Mouse (Mus musculus) olfactory bulb, adult 2 months (tissue): Measurements from ENCODE around the gene Parp9.

Experiments
- CTCF ChIP-seq: fragments of 200-500 bp; IDR thresholded peaks from 2 replicates; pipeline ENCODE4 v1.5.1; 2012; ENCODE audit warnings: low read depth, mild to moderate bottlenecking, low read length, moderate library complexity; ENCODE audit not compliant: insufficient read depth
- POLR2A ChIP-seq: fragments of 200-500 bp; IDR thresholded peaks from 2 replicates; pipeline ENCODE4 v1.6.1; 2012; ENCODE audit warnings: mild to moderate bottlenecking, low read depth, low read length, moderate library complexity; ENCODE audit not compliant: insufficient read depth

DNA sequence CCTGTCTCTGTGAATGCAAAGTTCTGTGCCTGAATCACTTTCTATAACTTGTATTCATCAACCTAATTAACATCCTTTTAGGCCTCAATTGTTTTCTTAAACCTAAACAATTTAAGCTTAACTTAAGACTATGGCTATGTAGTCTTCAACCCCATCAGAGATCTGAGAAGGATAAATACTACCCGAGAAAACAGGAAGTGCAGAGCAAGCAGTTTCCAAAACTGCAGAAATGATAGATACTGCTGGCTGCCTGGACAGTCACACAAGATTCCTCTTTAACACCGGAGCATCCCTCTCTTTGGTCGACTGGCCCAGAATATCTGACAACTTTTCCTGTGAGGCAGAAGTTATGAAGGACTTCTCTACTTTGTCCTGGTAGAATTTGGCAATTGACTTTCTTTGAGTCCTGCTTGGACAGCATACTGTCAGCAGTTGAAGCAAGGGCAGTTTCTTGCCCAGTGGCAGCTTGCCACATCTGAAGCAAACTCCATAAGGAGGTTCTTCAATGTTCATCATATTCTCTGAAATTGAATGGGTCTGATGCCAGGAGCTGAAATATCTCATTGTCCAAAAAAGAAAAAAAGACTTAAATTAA, 15.9 kb upstream of the Parp9 start:
- TF ChIP-seq CTCF (no peak), POLR2A (no peak)
